Mouse (Mus musculus): Measurements from ENCODE around the gene Trim2. TPM values are rescaled to one million over a fixed set of nuclear protein-coding genes. Genes with fewer than 3 reads are reported as not detected.

Trim2 gene
- polyA plus RNA-seq, 1 experiment from 2014 or later, result 37.7 TPM

DNA sequence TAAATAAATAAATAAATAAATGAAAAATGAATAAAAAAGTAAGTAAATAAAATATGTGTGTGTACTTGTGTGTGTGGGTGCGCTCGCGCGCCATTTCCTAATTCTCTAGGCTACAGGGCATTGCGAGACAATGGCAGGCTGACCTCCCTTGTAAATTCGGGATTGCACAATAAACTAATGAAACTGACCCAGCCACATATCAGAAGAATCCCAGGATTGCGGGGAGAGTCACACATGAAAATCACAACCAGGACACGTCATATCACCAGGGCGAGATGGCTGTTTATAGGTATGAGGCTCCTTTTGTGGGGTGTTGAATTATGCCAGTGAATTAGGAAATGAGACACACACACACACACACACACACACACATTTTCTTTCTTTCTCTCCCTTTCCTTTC, 107.2 kb downstream of the Trim2 start:
- ATAC-seq (replicated peaks; ENCODE audit: insufficient number of reproducible peaks, low FRiP score, low TSS enrichment, low read depth) (no peak), DNase-seq (ENCODE audit: low spot score) (no peak)
- Histone ChIP-seq H3K4me2 (ENCODE audit: low read depth, low read length) (no peak overlapping the region), H3K27ac (replicated peaks; ENCODE audit: low read depth, low read length) (no peak overlapping the region), H3K4me1 (ENCODE audit: control insufficient read depth, insufficient read depth, low read length) (no peaks in the 10 kb centered on the region), H3K9ac (replicated peaks; ENCODE audit: low read length) (no peak overlapping the region), H3K27me3 (ENCODE audit: control insufficient read depth, insufficient read depth, low read length) (no peaks in the 10 kb centered on the region), H3K36me3 (replicated peaks; ENCODE audit: control insufficient read depth, insufficient read depth, low read depth, low read length) (no peaks in the 10 kb centered on the region), H3K4me3 (ENCODE audit: low read depth, low read length) (no peak overlapping the region), H3K9me3 (replicated peaks; ENCODE audit: control insufficient read depth, low read length) (no peaks in the 10 kb centered on the region)
- 97% methylated on average over 9 of the region's 9 CpGs for WGBS

DNA sequence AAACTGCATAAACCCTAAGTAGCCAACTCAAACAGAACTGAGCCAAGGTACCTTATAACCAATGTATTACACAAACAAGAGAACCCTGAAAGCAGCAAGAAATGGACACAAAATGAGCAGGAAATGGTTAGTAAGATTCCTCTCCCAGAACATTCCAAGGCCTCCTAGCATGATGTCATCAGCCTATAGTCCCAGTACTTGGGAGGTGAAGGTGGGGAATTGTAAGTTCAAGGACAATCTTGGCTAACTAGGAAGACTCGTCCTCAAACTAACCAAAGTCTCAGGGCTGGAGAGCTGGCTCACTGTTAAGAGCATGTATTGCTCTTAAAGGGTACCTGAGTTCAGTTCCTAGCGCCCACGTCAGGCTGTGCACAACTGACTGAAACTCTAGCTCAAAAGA, 108.4 kb downstream of the Trim2 start:
- Histone ChIP-seq H3K4me2 (ENCODE audit: low read depth, low read length) (no peak overlapping the region), H3K36me3 (replicated peaks; ENCODE audit: control insufficient read depth, insufficient read depth, low read depth, low read length) (no peaks in the 10 kb centered on the region), H3K4me1 (ENCODE audit: control insufficient read depth, insufficient read depth, low read length) (no peaks in the 10 kb centered on the region), H3K9ac (replicated peaks; ENCODE audit: low read length) (no peak overlapping the region), H3K27me3 (ENCODE audit: control insufficient read depth, insufficient read depth, low read length) (no peaks in the 10 kb centered on the region), H3K27ac (replicated peaks; ENCODE audit: low read depth, low read length) (no peak overlapping the region), H3K9me3 (replicated peaks; ENCODE audit: control insufficient read depth, low read length) (no peaks in the 10 kb centered on the region), H3K4me3 (ENCODE audit: low read depth, low read length) (no peak overlapping the region)
- no peak for ATAC-seq (replicated peaks; ENCODE audit: insufficient number of reproducible peaks, low FRiP score, low TSS enrichment, low read depth)
- WGBS, result 96% methylated on average over 3 of the region's 3 CpGs
- no peak for DNase-seq (ENCODE audit: low spot score)

DNA sequence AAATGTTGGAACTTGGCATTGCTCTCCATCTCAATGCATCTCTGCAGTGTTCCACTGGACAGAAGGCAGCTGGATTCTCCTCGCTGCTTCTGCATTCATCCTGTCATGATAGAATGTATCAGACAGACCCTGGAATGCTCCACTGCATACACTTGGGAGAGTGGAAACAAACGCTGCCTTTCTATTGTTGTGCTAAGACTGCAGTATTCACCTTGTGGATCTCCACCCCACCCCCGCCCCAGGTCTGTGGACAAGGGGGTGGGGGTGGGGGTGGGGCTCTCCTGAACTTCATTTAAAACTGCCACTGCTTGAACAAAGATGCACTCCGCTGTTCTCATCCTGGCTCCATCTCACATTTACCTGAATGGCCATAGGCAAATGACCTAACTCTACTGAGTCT, 112.8 kb downstream of the Trim2 start:
- ATAC-seq (replicated peaks; ENCODE audit: insufficient number of reproducible peaks, low FRiP score, low TSS enrichment, low read depth), result no peak

DNA sequence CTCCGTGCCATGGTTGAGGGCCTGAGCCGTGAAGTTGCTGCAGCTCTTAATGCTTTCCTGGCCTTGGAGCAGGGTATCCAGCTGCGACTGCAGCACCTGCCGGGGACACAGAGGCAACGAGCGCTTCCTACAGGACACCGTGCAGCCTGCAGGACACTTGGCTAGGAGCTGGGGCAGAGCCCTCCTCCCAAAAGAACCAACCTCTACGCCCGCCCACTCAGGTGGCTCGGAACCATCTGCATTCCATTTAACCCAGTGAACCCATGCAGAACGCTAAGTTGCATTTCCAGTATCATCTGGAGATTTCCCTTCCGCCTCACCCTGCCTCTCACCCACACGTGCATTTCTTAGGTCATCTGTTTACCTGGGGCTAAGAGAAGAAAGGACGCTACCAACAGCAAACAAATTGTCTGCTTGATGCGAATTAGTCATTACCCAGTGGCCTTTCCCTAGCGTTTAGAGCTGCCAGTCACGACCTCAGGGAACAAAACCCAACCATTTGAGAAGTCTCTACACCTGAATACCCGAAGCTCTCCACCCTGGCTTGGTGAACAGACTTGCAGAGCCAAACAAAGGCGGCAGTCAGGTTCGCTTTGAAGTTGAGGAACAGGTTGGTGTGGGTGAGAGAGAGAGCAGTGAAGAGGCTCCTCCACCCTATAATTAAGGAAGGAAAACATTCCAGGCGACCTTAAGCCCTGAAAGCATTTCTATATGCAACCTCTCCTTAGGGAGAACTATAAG, 115.4 kb downstream of the Trim2 start:
- H3K4me3 ChIP-seq (ENCODE audit: low read depth, low read length), result no peak overlapping the region

More for the DNA sequence above, 112.8 kb downstream of the Trim2 start:
- DNase-seq (ENCODE audit: low spot score), result no peak
- Histone ChIP-seq H3K9ac (replicated peaks; ENCODE audit: low read length) (no peak overlapping the region), H3K27ac (replicated peaks; ENCODE audit: low read depth, low read length) (no peak overlapping the region), H3K27me3 (ENCODE audit: control insufficient read depth, insufficient read depth, low read length) (no peaks in the 10 kb centered on the region), H3K36me3 (replicated peaks; ENCODE audit: control insufficient read depth, insufficient read depth, low read depth, low read length) (no peaks in the 10 kb centered on the region), H3K4me2 (ENCODE audit: low read depth, low read length) (no peak overlapping the region), H3K9me3 (replicated peaks; ENCODE audit: control insufficient read depth, low read length) (no peaks in the 10 kb centered on the region), H3K4me3 (ENCODE audit: low read depth, low read length) (no peak overlapping the region), H3K4me1 (ENCODE audit: control insufficient read depth, insufficient read depth, low read length) (0 out of 2 replicates have a peak, but pooled peaks cover 2% of the 10 kb centered on the region)
- 58% methylated on average over 4 of the region's 4 CpGs for WGBS

DNA sequence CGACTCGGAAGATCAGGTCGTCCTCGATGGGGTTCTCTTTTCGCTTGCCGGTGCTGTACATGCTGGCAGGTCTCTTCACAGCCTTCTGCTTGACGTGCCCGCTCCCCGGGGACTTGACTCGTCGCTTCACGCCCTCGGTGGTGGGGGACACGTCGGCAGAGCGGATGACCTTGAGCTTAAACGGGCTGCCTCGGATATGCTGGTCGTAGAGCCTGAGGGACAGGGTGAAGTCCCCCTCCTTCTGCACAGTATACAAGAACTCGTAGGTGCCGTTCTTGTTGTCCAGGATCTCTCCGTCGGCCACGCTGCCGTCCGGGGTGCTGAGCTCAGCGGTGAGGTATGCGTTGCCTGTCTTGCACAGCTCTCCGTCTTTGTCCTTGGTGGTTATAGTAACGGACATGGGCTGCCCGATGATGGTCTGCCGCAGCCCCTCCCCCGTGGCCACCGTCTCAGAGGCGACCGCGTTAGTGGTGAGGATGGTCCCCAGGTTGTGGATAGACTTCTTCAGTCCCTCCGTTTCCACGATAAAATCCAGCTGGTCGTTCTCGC, 116.1 kb downstream of the Trim2 start:
- Histone ChIP-seq H3K4me1 (ENCODE audit: control insufficient read depth, insufficient read depth, low read length) (0 out of 2 replicates have a peak, but pooled peaks cover 2% of the 10 kb centered on the region), H3K27me3 (ENCODE audit: control insufficient read depth, insufficient read depth, low read length) (no peaks in the 10 kb centered on the region), H3K36me3 (replicated peaks; ENCODE audit: control insufficient read depth, insufficient read depth, low read depth, low read length) (no peaks in the 10 kb centered on the region), H3K27ac (replicated peaks; ENCODE audit: low read depth, low read length) (0 out of 2 replicates have a peak overlapping the region, but pooled peaks have one; percentile 22), H3K9ac (replicated peaks; ENCODE audit: low read length) (peak overlapping the region; percentile 13), H3K4me2 (ENCODE audit: low read depth, low read length) (peak overlapping the region; percentile 39), H3K9me3 (replicated peaks; ENCODE audit: control insufficient read depth, low read length) (no peaks in the 10 kb centered on the region), H3K4me3 (ENCODE audit: low read depth, low read length) (peak overlapping the region; percentile 25)
- ATAC-seq (replicated peaks; ENCODE audit: insufficient number of reproducible peaks, low FRiP score, low TSS enrichment, low read depth) (peak; percentile 46), DNase-seq (ENCODE audit: low spot score) (peak; percentile 24)
- 11% methylated on average over 41 of the region's 41 CpGs for WGBS

More for the DNA sequence above, 115.4 kb downstream of the Trim2 start:
- DNase-seq (ENCODE audit: low spot score) (peak; percentile 53), ATAC-seq (replicated peaks; ENCODE audit: insufficient number of reproducible peaks, low FRiP score, low TSS enrichment, low read depth) (peak; percentile 49; the same call in 1 of the 2 replicates)
- Histone ChIP-seq H3K9me3 (replicated peaks; ENCODE audit: control insufficient read depth, low read length) (no peaks in the 10 kb centered on the region), H3K4me1 (ENCODE audit: control insufficient read depth, insufficient read depth, low read length) (0 out of 2 replicates have a peak, but pooled peaks cover 2% of the 10 kb centered on the region), H3K36me3 (replicated peaks; ENCODE audit: control insufficient read depth, insufficient read depth, low read depth, low read length) (no peaks in the 10 kb centered on the region), H3K4me2 (ENCODE audit: low read depth, low read length) (peak overlapping the region; percentile 39), H3K27me3 (ENCODE audit: control insufficient read depth, insufficient read depth, low read length) (no peaks in the 10 kb centered on the region), H3K27ac (replicated peaks; ENCODE audit: low read depth, low read length) (0 out of 2 replicates have a peak overlapping the region, but pooled peaks have one; percentile 22), H3K9ac (replicated peaks; ENCODE audit: low read length) (no peak overlapping the region; the same call in 1 of the 2 replicates)
- 39% methylated on average over 21 of the region's 21 CpGs for WGBS

DNA sequence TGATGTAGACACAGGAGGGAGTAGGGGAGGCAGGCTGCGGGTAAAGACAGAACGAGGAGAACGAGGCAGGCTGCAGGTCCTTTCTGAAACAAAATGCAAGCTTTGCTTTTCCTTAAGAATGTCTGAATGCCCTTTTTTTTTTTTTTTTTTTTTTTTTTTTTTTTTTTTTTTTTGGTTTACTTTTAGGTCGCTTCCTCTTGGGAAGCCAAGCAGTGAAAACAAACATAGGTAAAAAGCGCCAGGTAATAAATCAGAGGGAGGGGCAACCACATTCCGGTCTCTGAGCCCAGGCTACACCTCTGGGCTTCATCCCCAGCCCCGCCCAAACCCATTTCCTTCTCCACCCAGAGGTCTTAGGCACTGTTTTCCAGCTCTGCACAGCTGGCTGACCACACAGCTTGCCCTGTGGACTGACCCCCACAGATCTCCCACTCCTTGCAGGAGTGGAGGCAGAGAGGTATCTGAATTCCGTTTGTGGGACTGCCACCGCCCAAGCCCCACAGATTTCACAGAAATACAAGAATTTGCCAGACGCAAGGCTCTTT, 117.0 kb downstream of the Trim2 start:
- WGBS, result 43% methylated on average over 10 of the region's 10 CpGs
- H3K27ac ChIP-seq (replicated peaks; ENCODE audit: low read depth, low read length), result no peak overlapping the region
- ATAC-seq (replicated peaks; ENCODE audit: insufficient number of reproducible peaks, low FRiP score, low TSS enrichment, low read depth) (no peak), DNase-seq (ENCODE audit: low spot score) (no peak)
- H3K27me3 ChIP-seq (ENCODE audit: control insufficient read depth, insufficient read depth, low read length), result no peaks in the 10 kb centered on the region
- H3K36me3 ChIP-seq (replicated peaks; ENCODE audit: control insufficient read depth, insufficient read depth, low read depth, low read length), result no peaks in the 10 kb centered on the region
- peak overlapping the region; percentile 25; the same call in 1 of the 2 replicates for H3K4me3 ChIP-seq (ENCODE audit: low read depth, low read length)
- H3K9me3 ChIP-seq (replicated peaks; ENCODE audit: control insufficient read depth, low read length), result no peaks in the 10 kb centered on the region
- H3K9ac ChIP-seq (replicated peaks; ENCODE audit: low read length), result no peak overlapping the region
- H3K4me2 ChIP-seq (ENCODE audit: low read depth, low read length), result peak overlapping the region; percentile 39
- H3K4me1 ChIP-seq (ENCODE audit: control insufficient read depth, insufficient read depth, low read length), result 0 out of 2 replicates have a peak, but pooled peaks cover 2% of the 10 kb centered on the region

DNA sequence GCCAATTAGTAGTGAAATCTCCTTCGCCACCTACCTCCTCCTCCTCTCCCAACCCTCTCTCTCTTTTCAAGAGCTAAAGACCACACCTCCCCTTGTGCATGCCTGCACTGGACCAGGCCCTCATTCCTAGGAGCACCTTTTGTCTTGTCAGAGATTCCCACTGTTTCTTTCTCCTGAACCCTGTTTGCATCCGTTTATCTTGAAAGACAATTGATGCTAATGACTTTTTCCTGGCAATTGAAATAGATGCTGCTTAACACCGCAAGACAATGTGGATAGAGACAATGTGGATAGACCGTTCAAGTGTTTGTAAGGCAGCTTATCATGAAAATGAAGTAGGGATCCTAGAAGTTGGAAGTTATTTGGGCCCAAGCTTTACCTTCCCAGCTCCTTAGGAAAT, 125.0 kb downstream of the Trim2 start:
- Histone ChIP-seq H3K4me1 (ENCODE audit: control insufficient read depth, insufficient read depth, low read length) (no peaks in the 10 kb centered on the region), H3K9me3 (replicated peaks; ENCODE audit: control insufficient read depth, low read length) (no peaks in the 10 kb centered on the region)
- no peak for ATAC-seq (replicated peaks; ENCODE audit: insufficient number of reproducible peaks, low FRiP score, low TSS enrichment, low read depth)

DNA sequence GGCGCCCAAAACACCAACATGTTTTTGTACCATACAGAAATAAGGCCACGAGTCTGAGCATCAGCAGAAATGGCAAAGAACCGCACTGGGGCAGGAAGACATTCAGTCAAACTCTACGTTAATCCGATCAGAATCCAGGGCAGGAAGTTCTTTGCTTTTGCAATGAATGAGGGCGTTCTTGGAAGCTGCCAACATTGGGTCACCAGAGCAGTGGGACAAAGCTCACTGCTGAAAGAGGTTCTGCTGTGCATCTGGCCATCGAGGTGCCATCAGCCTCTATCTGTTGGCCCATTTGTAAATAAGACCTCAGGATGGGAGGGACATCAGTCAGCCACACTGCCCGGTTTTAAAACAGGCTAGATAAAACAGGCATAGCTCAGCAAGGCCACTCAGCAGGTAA, 125.6 kb downstream of the Trim2 start:
- H3K4me1 ChIP-seq (ENCODE audit: control insufficient read depth, insufficient read depth, low read length), result no peaks in the 10 kb centered on the region
- no peak overlapping the region for H3K4me2 ChIP-seq (ENCODE audit: low read depth, low read length)
- no peak overlapping the region for H3K27ac ChIP-seq (replicated peaks; ENCODE audit: low read depth, low read length)
- no peak for ATAC-seq (replicated peaks; ENCODE audit: insufficient number of reproducible peaks, low FRiP score, low TSS enrichment, low read depth)
- DNase-seq (ENCODE audit: low spot score), result no peak
- 33% methylated on average over 8 of the region's 8 CpGs for WGBS
- no peaks in the 10 kb centered on the region for H3K9me3 ChIP-seq (replicated peaks; ENCODE audit: control insufficient read depth, low read length)
- no peak overlapping the region for H3K9ac ChIP-seq (replicated peaks; ENCODE audit: low read length)
- no peaks in the 10 kb centered on the region for H3K36me3 ChIP-seq (replicated peaks; ENCODE audit: control insufficient read depth, insufficient read depth, low read depth, low read length)
- no peaks in the 10 kb centered on the region for H3K27me3 ChIP-seq (ENCODE audit: control insufficient read depth, insufficient read depth, low read length)
- H3K4me3 ChIP-seq (ENCODE audit: low read depth, low read length), result no peak overlapping the region

More for the DNA sequence above, 125.0 kb downstream of the Trim2 start:
- no peak overlapping the region for H3K4me2 ChIP-seq (ENCODE audit: low read depth, low read length)
- no peaks in the 10 kb centered on the region for H3K36me3 ChIP-seq (replicated peaks; ENCODE audit: control insufficient read depth, insufficient read depth, low read depth, low read length)
- H3K27ac ChIP-seq (replicated peaks; ENCODE audit: low read depth, low read length), result no peak overlapping the region
- H3K9ac ChIP-seq (replicated peaks; ENCODE audit: low read length), result no peak overlapping the region
- no peaks in the 10 kb centered on the region for H3K27me3 ChIP-seq (ENCODE audit: control insufficient read depth, insufficient read depth, low read length)
- WGBS, result 36% methylated on average over 4 of the region's 4 CpGs
- no peak overlapping the region for H3K4me3 ChIP-seq (ENCODE audit: low read depth, low read length)
- DNase-seq (ENCODE audit: low spot score), result no peak
